Mouse (Mus musculus) CH12.LX (cell line): ENCODE measurements around the gene Gdi1. TPM values are rescaled to one million over a fixed set of nuclear protein-coding genes. Genes with fewer than 3 reads are reported as not detected.

Source experiments
- DNase-seq: peaks from one replicate; pipeline ENCODE4 v3.0.0-alpha.2; 2013; ENCODE audit errors: extremely low read depth
- H3K27ac ChIP-seq: 2 replicates; pipeline ENCODE4 v1.5.1; 2012; ENCODE audit warnings: low read depth, mild to moderate bottlenecking, control low read depth, moderate library complexity; ENCODE audit not compliant: insufficient read depth
- H3K27me3 ChIP-seq: replicated peaks from 2 replicates; pipeline ENCODE3; 2012; ENCODE audit warnings: inconsistent platforms
- H3K36me3 ChIP-seq, 2 experiments: replicated peaks in 1 of 2; 2 replicates each; pipeline versions ENCODE3 to v1.6.1; 2012; ENCODE audit warnings: inconsistent platforms in 1 of 2, low read length in 1 of 2, mild to moderate bottlenecking in 1 of 2, mixed read lengths in 1 of 2, moderate library complexity in 1 of 2; ENCODE audit not compliant: control insufficient read depth in 1 of 2, insufficient read depth in 1 of 2
- H3K4me1 ChIP-seq, 2 experiments: 2 replicates each; pipeline ENCODE4 v1.6.1; 2012; ENCODE audit warnings: inconsistent platforms in 1 of 2, moderate library complexity in 1 of 2; ENCODE audit not compliant: insufficient read depth in 2 of 2, control insufficient read depth in 1 of 2
- H3K4me2 ChIP-seq: 2 replicates; pipeline ENCODE4 v1.6.1; 2012; ENCODE audit warnings: low read depth, mild to moderate bottlenecking, control low read depth; ENCODE audit not compliant: poor library complexity, insufficient read depth, severe bottlenecking
- H3K4me3 ChIP-seq, 3 experiments: fragments of 150-350 bp in 1 of 3; sonication (generic) in 1 of 3; replicated peaks in 1 of 3; 2 replicates each; pipeline versions ENCODE3 to v1.5.1; 2011 to 2012; ENCODE audit warnings: low read depth in 2 of 3, low read length in 2 of 3, mild to moderate bottlenecking in 2 of 3, moderate library complexity in 2 of 3, control low read depth in 1 of 3, improper control_type of control experiment in 1 of 3, inconsistent platforms in 1 of 3, mixed read lengths in 1 of 3; ENCODE audit not compliant: poor library complexity in 1 of 3
- H3K79me2 ChIP-seq: replicated peaks from 2 replicates; pipeline ENCODE4 v1.6.1; 2012; ENCODE audit warnings: mild to moderate bottlenecking, moderate library complexity; ENCODE audit not compliant: control insufficient read depth, poor library complexity, insufficient read depth, severe bottlenecking; ENCODE audit errors: extremely low read depth
- H3K9ac ChIP-seq: 2 replicates; pipeline ENCODE4 v1.6.1; 2012; ENCODE audit warnings: low read depth, mild to moderate bottlenecking, control low read depth, moderate library complexity; ENCODE audit not compliant: insufficient read depth
- H3K9me3 ChIP-seq: replicated peaks from 2 replicates; pipeline ENCODE3; 2012; ENCODE audit warnings: low read length, inconsistent platforms, mixed read lengths
- BHLHE40 ChIP-seq: IDR thresholded peaks from 2 replicates; pipeline ENCODE4 v1.6.1; 2011; ENCODE audit warnings: mild to moderate bottlenecking, low read depth, low read length, improper control_type of control experiment
- CHD1 ChIP-seq: IDR thresholded peaks from 2 replicates; pipeline ENCODE4 v1.6.1; 2012; ENCODE audit warnings: low read depth, low read length, improper control_type of control experiment, inconsistent platforms
- CHD2 ChIP-seq: IDR thresholded peaks from 2 replicates; pipeline ENCODE4 v1.6.1; 2011; ENCODE audit warnings: low read length, improper control_type of control experiment
- CTCF ChIP-seq, 2 experiments: IDR thresholded peaks in 1 of 2; conservative IDR thresholded peaks in 1 of 2; 2 replicates each; pipeline ENCODE4 v1.5.1; 2011 to 2012; ENCODE audit warnings: low read depth in 2 of 2, low read length in 2 of 2, improper control_type of control experiment in 1 of 2, inconsistent platforms in 1 of 2, mild to moderate bottlenecking in 1 of 2, moderate library complexity in 1 of 2
- E2F4 ChIP-seq: IDR thresholded peaks from 2 replicates; pipeline ENCODE4 v1.6.1; 2011; ENCODE audit warnings: low read depth, low read length, improper control_type of control experiment; ENCODE audit not compliant: insufficient replicate concordance
- ELF1 ChIP-seq: IDR thresholded peaks from 2 replicates; pipeline ENCODE4 v1.6.1; 2014; ENCODE audit warnings: low read depth, mild to moderate bottlenecking, inconsistent platforms, low read length, improper control_type of control experiment
- EP300 ChIP-seq: IDR thresholded peaks from 2 replicates; pipeline ENCODE4 v1.6.1; 2011; ENCODE audit warnings: low read length, improper control_type of control experiment
- HCFC1 ChIP-seq: IDR thresholded peaks from 2 replicates; pipeline ENCODE4 v1.6.1; 2012; ENCODE audit warnings: low read depth, mild to moderate bottlenecking, inconsistent platforms, low read length, improper control_type of control experiment
- JUN ChIP-seq: IDR thresholded peaks from 2 replicates; pipeline ENCODE4 v1.6.1; 2011; ENCODE audit warnings: low read depth, mild to moderate bottlenecking, low read length, improper control_type of control experiment, moderate library complexity; ENCODE audit not compliant: insufficient read depth
- JUND ChIP-seq: conservative IDR thresholded peaks from 2 replicates; pipeline ENCODE4 v1.6.1; 2011; ENCODE audit warnings: low read depth, low read length, improper control_type of control experiment
- KAT2A ChIP-seq: IDR thresholded peaks from 2 replicates; pipeline ENCODE4 v1.6.1; 2012; ENCODE audit warnings: low read length, improper control_type of control experiment, inconsistent platforms; ENCODE audit not compliant: insufficient replicate concordance
- MAX ChIP-seq: IDR thresholded peaks from 2 replicates; pipeline ENCODE4 v1.6.1; 2011; ENCODE audit warnings: low read length, improper control_type of control experiment
- NELFE ChIP-seq: IDR thresholded peaks from 2 replicates; pipeline ENCODE4 v1.6.1; 2011; ENCODE audit warnings: low read depth, low read length, improper control_type of control experiment
- NRF1 ChIP-seq: IDR thresholded peaks from 2 replicates; pipeline ENCODE4 v1.6.1; 2014; ENCODE audit warnings: low read depth, mild to moderate bottlenecking, inconsistent platforms, low read length, improper control_type of control experiment, moderate library complexity
- PAX5 ChIP-seq: IDR thresholded peaks from 2 replicates; pipeline ENCODE4 v1.6.1; 2012; ENCODE audit warnings: low read length, inconsistent platforms, mixed read lengths
- POLR2A ChIP-seq: IDR thresholded peaks from 2 replicates; pipeline ENCODE4 v1.6.1; 2011; ENCODE audit warnings: low read depth, mild to moderate bottlenecking, improper control_type of control experiment, low read length
- POLR2AphosphoS2 ChIP-seq: IDR thresholded peaks from 2 replicates; pipeline ENCODE4 v1.6.1; 2011; ENCODE audit warnings: low read depth, low read length, improper control_type of control experiment
- SIN3A ChIP-seq: IDR thresholded peaks from 2 replicates; pipeline ENCODE4 v1.6.1; 2012; ENCODE audit warnings: low read length, improper control_type of control experiment, inconsistent platforms
- TBP ChIP-seq: conservative IDR thresholded peaks from 2 replicates; pipeline ENCODE4 v1.6.1; 2011; ENCODE audit warnings: low read depth, low read length, improper control_type of control experiment
- UBTF ChIP-seq: IDR thresholded peaks from 2 replicates; pipeline ENCODE4 v1.6.1; 2012; ENCODE audit warnings: low read depth, mild to moderate bottlenecking, inconsistent platforms, low read length, improper control_type of control experiment, moderate library complexity
- ZC3H11A ChIP-seq: IDR thresholded peaks from 2 replicates; pipeline ENCODE4 v1.6.1; 2012; ENCODE audit warnings: low read depth, mild to moderate bottlenecking, inconsistent platforms, low read length, improper control_type of control experiment
- ZNF384 ChIP-seq: IDR thresholded peaks from 2 replicates; pipeline ENCODE4 v1.6.1; 2012; ENCODE audit warnings: low read depth, low read length, improper control_type of control experiment, inconsistent platforms
- dilution Hi-C: fragments of 300-500 bp; cut with MboI; formaldehyde crosslinking; loops from 2 replicates; pipeline ENCODE4 v1.14.3; 2020; ENCODE audit warnings: low sequenced_read_pairs; ENCODE audit not compliant: extremely low pct_unique_long_range_greater_than_20kb, extremely low pct_ligation_motif_present
- in situ Hi-C: fragments of 300-500 bp; cut with MboI; formaldehyde crosslinking; loops from 3 replicates; pipeline ENCODE4 v1.14.3; 2019; ENCODE audit warnings: low sequenced_read_pairs, low pct_ligation_motif_present, low pct_unique_long_range_greater_than_20kb, mixed read lengths
- polyA plus RNA-seq: library from polyadenylated mRNA; unstranded; fragments of >175 nt; gene quantifications from 2 replicates; pipeline ENCODE4 v1.2.1, GENCODE M21; 2012; ENCODE audit warnings: low read depth; ENCODE audit not compliant: insufficient read length
- total RNA-seq, 2 experiments: library from RNA; depleted of rRNA; stranded (reverse); fragments of 300-350 nt in 1 of 2; fragments of >200 nt in 1 of 2; gene quantifications; 2 replicates each; pipeline ENCODE4 v1.2.3; 2012 to 2014

Gene Gdi1
- total and polyA plus RNA-seq, 3 experiments: 32.4 to 66.5 (median 42.7) TPM

DNA sequence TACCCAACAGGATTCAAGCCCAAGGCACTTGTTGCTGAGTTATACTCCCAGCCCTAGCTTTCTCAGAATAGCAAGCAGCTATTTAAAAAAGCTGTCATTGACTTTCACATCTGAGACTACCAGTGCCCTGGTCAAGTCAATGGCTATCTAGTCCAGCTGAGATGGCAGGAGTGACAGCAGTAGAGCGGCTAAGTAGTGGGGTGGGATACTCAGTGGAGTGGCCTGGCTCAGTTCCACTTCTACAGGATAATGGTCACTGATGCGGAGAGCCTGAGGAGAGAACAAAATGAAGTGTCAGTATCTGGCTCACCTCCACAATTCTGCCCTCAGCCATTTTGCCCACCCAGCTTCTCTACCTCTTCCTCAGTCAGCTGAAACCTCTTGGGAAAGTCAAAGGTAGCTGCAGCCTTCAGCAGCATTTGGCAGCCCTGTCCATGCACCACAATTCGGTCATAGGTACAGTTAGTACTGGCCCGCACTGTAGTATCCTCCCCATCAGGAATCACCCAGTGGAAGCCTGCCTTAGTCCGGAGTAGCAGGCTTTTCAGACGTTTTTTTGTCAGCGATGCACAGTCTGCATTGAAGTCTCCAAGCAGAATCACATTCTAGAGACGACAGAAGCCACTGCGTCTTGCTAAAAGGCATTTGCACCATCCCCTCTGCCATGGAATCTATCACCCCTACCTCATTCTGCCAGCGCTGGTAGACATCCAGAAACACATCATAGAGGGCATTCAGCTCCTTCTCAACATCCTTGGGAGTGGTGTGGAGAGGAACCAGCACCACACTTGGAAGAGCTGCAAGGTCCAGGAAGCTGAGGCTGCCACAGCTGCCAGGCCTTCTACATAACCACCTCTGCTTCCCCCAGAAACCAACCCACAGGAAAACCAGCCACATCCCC is 31.1 kb upstream of the Gdi1 start:
- DNase-seq: no peak
- dilution Hi-C loops: no loop called here
- H3K9ac ChIP-seq: no peak overlapping the region

DNA sequence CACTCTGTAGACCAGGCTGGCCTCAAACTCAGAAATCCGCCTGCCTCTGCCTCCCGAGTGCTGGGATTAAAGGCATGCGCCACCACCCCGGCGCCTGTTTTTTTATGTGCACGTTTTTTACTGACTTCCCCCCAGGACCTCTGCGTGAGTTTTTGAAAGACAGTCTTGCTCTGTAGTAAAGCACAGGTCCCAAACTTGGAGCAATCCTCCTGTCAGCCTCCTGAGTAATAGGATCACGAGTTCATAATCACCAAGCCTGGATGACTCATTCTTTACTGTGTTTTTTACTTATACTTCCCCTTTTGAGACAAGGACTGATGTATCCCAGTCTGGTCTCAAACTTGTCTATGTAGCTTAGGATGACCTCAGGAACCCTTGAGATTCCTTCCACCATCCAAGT is 26.9 kb upstream of the Gdi1 start:
- Histone ChIP-seq H3K9ac (no peak overlapping the region), H3K27me3 (no peaks in the 10 kb centered on the region), H3K9me3 (no peaks in the 10 kb centered on the region), H3K4me2 (no peak overlapping the region), H3K36me3 (peaks cover 5 to 7% of the 10 kb centered on the region in 2 experiments), H3K4me1 (peaks cover 0 to 11% of the 10 kb centered on the region in 2 experiments; a peak in 1 of 4 replicates), H3K4me3 (no peak overlapping the region), H3K27ac (no peak overlapping the region), H3K79me2 (peaks cover under 1% of the 10 kb centered on the region; the same call in 1 of the 2 replicates)
- TF ChIP-seq EP300: peak; percentile 51; the same call in 1 of the 2 replicates
- peak; percentile 55 for TF ChIP-seq BHLHE40
- no peak for TF ChIP-seq CTCF (conservative IDR thresholded peaks at IDR 0.05 in 1 of 2, IDR thresholded peaks at IDR 0.05 in 1 of 2; ENCODE audit: low read depth in 2 of 2, low read length in 2 of 2)
- peak; percentile 30; the same call in 1 of the 2 replicates for TF ChIP-seq JUN
- TF ChIP-seq HCFC1: no peak
- peak; percentile 53; the same call in 1 of the 2 replicates for TF ChIP-seq JUND
- DNase-seq: peak; percentile 45
- dilution Hi-C loops (no loop called here), in situ Hi-C loops (no loop called here)

More for the DNA sequence above, 31.1 kb upstream of the Gdi1 start:
- Histone ChIP-seq H3K27me3 (no peaks in the 10 kb centered on the region), H3K27ac (peak overlapping the region; percentile 29; the same call in 1 of the 2 replicates), H3K36me3 (peaks cover 14 to 19% of the 10 kb centered on the region in 2 experiments), H3K79me2 (peaks cover 16% of the 10 kb centered on the region), H3K4me3 (no peak overlapping the region), H3K9me3 (no peaks in the 10 kb centered on the region), H3K4me1 (peaks cover 0 to 14% of the 10 kb centered on the region in 2 experiments; a peak in 2 of 4 replicates), H3K4me2 (0 out of 2 replicates have a peak overlapping the region, but pooled peaks have one; percentile 24)
- TF ChIP-seq MAX (no peak), POLR2AphosphoS2 (peak; percentile 100), POLR2A (peak; percentile 63), CHD2 (peak; percentile 65; the same call in 1 of the 2 replicates)
- in situ Hi-C loops: no loop called here

DNA sequence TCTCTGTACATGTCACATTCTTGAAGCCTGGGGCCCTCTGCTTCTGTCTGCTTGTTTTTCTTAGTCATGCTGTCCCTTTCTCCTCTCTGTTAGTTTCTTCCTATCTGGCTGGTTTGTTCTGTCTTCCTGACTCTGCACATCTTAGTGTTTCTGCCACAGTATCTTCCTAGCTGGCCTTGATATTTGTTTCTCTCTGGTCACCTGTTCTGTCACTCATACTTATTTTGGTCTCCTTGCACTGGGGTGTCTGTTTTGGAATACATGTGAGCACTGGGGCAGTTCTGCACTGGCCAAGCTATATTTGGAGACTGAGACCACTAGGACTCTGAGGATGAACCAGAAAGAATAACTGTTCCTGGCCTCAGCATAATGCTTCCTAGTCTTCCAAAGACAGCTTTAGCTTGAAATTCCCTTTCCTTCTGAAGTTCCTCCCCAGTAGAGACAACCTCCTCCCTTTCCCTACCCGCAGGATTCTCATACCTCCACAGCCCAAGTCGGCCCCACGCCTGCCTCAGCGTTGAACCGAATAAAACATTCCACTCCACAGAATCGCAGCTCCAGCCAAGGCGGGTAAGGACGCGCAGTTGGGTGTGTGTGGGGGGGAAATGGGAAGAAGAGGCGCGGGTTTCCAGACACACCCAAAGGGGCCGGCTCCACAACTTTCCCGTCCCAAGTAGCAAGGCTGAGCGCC is 23.6 kb upstream of the Gdi1 start:
- H3K79me2 ChIP-seq: peaks cover 11% of the 10 kb centered on the region
- no peaks in the 10 kb centered on the region for H3K27me3 ChIP-seq
- H3K4me3 ChIP-seq: peak overlapping the region; percentile 71 to 97 (median 76)
- dilution Hi-C loops: no loop called here
- H3K9me3 ChIP-seq: no peaks in the 10 kb centered on the region
- TF ChIP-seq KAT2A (no peak), JUN (no peak), NRF1 (no peak), JUND (no peak), BHLHE40 (no peak), UBTF (no peak), HCFC1 (no peak), SIN3A (no peak), NELFE (no peak), ZC3H11A (no peak), POLR2AphosphoS2 (no peak), TBP (no peak), ELF1 (no peak), PAX5 (no peak), ZNF384 (no peak), E2F4 (no peak), CHD1 (no peak)
- peak overlapping the region; percentile 31; the same call in 1 of the 2 replicates for H3K9ac ChIP-seq
- no peak overlapping the region for H3K27ac ChIP-seq
- no peak for DNase-seq
- peaks cover 0 to 10% of the 10 kb centered on the region in 2 experiments; a peak in 2 of 4 replicates for H3K4me1 ChIP-seq
- peaks cover 0 to 14% of the 10 kb centered on the region in 2 experiments for H3K36me3 ChIP-seq
- peak overlapping the region; percentile 77 for H3K4me2 ChIP-seq
- in situ Hi-C loops: no loop called here
